Mouse (Mus musculus): ENCODE measurements around the gene Fgr.

The Fgr gene

DNA sequence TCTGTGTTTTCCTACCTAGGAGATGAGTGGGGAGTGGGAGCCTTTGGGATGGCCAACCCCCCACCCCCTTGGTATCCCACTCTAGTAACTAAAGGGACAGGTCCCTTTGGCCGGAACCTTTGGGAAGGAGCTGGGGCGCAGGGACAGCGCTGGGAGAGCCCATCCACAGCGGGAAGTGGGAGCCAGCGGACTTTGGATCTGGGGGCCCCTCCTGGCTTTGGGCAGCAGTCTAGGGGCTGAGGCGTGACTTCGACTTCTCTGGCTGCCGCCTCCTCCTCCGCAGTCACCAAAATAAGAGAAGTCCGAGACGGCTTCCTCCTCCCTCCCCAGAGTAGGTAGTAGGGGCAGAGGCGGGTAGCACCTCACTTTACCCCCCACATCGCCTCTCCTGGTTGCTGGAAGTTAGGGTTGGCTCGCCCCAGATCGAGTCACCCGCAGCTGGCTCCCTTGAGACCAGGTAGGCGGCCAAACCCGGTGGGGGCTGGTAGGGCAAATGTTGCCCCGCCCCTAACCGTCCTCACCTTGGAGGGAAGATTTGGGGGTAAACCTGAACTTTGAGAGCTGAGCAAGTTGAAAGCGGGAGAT is at the start of gene Fgr:
Gene Fgr, plus strand, starts transcription at position 282 of the 585 bp plus-strand sequence.
- DNase-seq = peak; percentile 84

GRCm38 (mm10) chr4:132926520-132926919 is 47.4 kb upstream of the Fgr start:
- peak; percentile 31 for DNase-seq

DNA sequence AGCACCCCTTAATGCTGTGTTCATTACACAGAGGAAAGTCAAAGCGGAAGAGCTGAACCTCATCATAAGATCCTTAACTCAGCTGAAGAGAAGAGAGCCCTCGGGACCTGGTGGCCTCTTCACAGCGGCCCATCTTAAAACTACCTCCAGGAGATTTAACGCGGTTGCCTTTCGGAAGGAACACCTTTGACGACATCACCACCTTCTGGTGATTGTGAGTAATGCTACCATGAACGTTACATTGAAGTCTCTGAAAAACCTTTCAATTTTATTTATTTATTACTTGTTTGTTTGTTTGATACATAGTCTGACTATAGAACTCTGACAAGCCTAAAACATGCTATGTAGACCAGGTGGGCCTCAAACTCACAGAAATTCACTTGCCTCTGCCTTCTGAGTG is 43.1 kb upstream of the Fgr start:
- DNase-seq = peak; percentile 63

- DNase-seq = no peak
These were observed 41.0 kb upstream of the Fgr start for GRCm38 (mm10) chr4:132932752-132933404.

- DNase-seq = no peak
These were observed 39.3 kb upstream of the Fgr start for GRCm38 (mm10) chr4:132934639-132935038.

DNA sequence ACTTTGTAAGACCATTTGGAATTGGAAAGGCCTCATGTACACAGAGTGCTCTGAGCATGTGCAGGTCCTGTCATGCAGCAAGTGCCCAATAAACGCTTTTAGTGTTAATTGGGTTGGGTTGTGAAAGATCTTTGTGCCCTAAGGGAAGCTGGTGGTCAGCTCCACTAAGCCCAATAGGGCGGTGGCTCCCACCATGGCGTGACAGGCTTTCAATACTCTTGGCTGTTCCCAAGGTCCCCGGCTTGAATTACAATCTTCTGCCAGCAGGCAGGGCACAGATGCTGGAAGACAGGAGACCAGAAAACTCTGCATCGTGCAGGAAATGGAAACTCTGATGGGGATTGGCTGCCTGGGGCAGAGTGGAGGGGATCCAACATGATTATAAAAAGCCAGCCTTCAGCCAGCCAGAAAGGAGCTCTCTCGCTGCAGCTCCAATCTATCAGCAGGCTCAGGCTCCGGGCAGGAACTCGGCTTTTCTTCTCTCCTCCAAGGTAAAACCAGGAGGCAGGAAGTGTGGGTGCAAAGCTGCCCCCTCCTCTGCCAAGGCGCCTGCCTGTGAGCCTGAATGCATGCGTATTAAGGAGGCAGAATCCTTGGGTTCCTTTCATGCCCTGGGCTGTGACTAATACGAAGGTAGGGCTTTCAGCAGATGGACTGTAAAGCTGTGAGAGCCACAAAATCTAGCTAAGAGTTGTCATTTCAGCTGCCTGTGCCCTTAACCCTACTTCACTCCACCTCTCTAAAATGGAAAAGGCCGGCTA is 35.5 kb upstream of the Fgr start:
- DNase-seq = no peak

DNA sequence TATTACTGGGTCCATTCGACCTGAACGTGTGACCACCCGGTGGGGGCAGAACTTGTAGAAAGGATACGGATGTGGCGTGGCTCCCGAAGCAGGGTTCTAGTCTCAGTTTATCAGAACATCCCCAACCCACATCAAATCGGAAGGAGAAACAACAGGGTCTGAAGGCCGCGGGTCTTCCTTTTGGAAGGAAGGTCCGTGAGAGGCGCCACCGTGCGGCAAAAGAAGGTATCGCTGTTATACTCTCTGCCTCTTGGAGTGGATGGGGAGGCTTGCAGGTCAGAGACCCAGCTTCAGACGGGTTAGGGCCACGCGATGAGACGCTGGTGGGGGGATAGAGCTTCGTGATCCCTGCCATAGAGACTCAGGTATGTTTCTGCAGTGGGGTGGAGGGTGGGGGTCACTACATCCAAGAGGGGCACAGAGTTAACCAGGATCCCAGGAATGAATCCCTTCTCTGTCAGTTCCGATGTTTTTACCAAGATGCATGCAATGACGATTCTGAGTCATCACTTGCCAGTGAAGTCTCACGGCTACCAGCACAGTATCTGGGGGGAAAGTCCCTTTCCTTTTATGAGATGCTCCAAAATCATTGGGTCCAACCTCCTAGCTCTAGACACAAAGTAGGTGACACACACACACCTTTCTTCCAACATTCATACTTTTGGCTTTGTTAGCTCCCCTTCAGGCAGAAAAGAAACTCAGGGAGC is 34.3 kb upstream of the Fgr start:
- peak; percentile 77 for DNase-seq

GRCm38 (mm10) chr4:132941012-132941729 is 32.7 kb upstream of the Fgr start:
- no peak for DNase-seq

- no peak for DNase-seq
These were observed 30.8 kb upstream of the Fgr start for GRCm38 (mm10) chr4:132943088-132943487.

GRCm38 (mm10) chr4:132944106-132944505 is 29.8 kb upstream of the Fgr start:
- DNase-seq = peak; percentile 57

DNA sequence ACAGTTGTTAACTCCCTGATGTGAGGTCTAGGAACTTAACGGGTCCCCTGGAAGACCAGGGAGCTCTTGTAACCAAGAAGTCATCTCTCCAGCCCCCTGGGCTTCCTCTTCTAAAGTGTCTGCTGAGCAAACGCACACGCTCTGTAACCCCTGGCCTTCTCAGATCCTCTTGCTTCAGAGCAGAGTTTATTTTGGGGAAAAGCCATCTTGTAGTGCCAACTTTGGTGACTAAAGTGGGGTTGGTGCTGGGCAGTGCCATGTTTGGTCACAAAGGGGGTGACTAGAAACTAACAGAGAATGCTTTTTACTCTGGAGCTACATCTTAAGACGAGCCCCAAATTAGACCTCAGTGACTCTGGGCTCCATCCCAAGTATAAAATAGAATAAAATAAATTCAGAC is 29.1 kb upstream of the Fgr start:
- no peak for DNase-seq

- peak; percentile 95 for DNase-seq
These were observed 28.4 kb upstream of the Fgr start for GRCm38 (mm10) chr4:132945261-132946046.

- DNase-seq = peak; percentile 86
These were observed 27.6 kb upstream of the Fgr start for GRCm38 (mm10) chr4:132946047-132947001.

- DNase-seq = no peak
These were observed 23.9 kb upstream of the Fgr start for GRCm38 (mm10) chr4:132949882-132950532.

- DNase-seq = no peak
These were observed 22.9 kb upstream of the Fgr start for GRCm38 (mm10) chr4:132950999-132951398.

DNA sequence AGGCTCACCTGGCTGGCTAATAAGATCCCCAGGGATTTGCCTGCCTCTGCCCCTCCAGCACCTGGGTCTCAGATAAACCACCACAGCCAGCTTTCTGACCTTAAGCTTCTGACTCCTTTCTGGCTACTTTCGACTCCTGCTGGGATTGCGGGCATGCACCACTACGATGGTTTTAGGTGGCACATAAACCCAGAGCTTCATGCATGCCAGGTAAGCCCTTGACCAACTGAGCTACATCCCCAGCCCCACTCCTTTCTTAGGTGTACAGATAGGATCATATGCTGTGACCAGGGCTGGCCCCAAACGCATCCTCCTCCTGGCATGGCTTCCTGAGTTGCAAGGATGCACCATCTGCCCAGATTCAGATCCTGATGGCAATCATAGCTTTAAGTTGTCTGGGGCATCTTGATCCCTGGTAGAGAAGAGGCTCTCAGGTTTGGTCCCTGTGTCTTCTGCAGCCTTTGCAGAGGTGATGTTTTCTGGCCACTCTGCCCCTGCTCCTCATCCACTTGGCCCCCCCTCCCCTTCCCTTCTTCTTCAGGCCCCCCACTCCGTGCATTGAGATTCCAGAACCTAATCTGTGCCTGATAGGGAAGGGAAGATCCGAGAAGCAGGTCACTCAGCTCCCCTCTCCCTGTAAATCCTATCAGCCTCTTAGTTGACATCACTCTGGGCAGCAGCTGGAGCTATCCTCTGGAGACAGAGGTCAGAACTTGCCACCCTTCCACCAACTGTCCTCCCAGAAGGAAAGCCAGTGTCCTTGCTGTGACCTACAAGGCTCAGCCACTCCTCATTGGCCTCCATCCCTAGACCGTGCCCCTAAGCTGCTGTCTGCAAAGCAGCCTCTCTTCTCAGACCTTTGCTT is 19.1 kb upstream of the Fgr start:
- no peak for DNase-seq

GRCm38 (mm10) chr4:132955395-132955791 is 18.5 kb upstream of the Fgr start:
- no peak for DNase-seq

GRCm38 (mm10) chr4:132958741-132959678 is 14.9 kb upstream of the Fgr start:
- DNase-seq = no peak

Measured in thymus, postnatal 25 days (tissue).